In the genomic region with DNA sequence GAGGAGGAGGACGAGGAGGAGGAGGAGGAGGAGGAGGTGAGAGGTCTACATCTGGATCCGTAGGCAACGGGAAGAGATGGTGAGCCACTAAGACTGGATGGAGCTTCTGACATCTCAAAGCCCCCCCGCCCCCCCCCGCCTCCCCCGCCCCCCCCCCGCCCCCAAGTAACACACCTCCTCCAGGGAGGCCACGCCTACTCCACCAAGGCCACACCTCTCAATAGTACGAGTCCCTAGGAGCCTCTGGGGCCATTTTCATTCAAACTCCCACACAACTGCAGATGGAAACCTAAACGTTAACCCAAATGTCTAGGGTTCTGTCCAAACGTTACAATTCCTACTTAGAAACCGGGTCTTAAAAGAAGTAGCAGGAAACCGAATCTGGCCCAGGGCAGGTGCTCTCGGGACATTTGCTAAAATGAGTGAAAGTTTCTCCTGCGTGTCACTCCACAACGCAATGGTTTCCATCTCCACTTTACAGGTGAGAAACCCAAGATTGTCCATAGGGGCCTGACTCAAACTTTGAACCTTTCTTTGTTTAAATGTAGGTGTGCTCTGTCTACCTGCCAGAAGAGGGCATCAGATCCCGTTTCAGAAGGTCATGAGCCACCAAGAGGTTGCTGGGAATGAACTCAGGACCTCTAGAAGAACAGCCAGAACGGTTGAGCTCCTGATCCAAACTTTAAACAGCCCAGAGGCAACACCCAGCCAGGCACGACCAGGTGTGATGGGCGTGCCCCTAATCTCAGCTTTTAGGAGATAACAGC, we compare ENCODE assay signal across 8 mouse cellular contexts. TPM values are rescaled to one million over a fixed set of nuclear protein-coding genes. Genes with fewer than 3 reads are reported as not detected.
A peak's percentile ranks its signal among the peaks of the same experiment; 100 is the strongest.
DNase-seq lines count a peak whose midpoint lies in the region; ATAC-seq lines count a peak whose summit lies in the region.

No protein-coding gene starts in this region.

- no peak for DNase-seq in hindbrain, embryonic 11.5 days (ENCODE audit: low spot score)
- DNase-seq in T-cell, adult 2 months (ENCODE audit: low spot score): peak; percentile 39
- DNase-seq in kidney, postnatal 25 days: peak; percentile 48 to 56
- DNase-seq in layer of hippocampus, adult 11-12 months (ENCODE audit: low spot score): no peak
- no peak for DNase-seq in yolk sac, embryonic 10.5 days (ENCODE audit: low spot score)
- DNase-seq in left cerebral cortex, adult 18-20 months (ENCODE audit: low spot score in 2 of 2): no peak

- peak overlapping the region; percentile 40 for H3K4me2 ChIP-seq in hindbrain, embryonic 12.5 days (replicated peaks)
- no peak overlapping the region for H3K4me2 ChIP-seq in hindbrain, embryonic 11.5 days (replicated peaks; ENCODE audit: low read depth, low read length)
- peak overlapping the region; percentile 53; the same call in 1 of the 2 replicates for H3K4me2 ChIP-seq in neural tube, embryonic 13.5 days

- ATAC-seq in hindbrain, embryonic 12.5 days (ENCODE audit: low FRiP score): no peak
- no peak for ATAC-seq in hindbrain, embryonic 11.5 days (ENCODE audit: low FRiP score)
- ATAC-seq in neural tube, embryonic 13.5 days (ENCODE audit: low read depth): no peak

- peaks cover 12% of the 10 kb centered on the region for H3K4me1 ChIP-seq in hindbrain, embryonic 12.5 days
- H3K4me1 ChIP-seq in hindbrain, embryonic 11.5 days (replicated peaks; ENCODE audit: control insufficient read depth, insufficient read depth, low read length): no peaks in the 10 kb centered on the region
- peaks cover 16% of the 10 kb centered on the region for H3K4me1 ChIP-seq in neural tube, embryonic 13.5 days (replicated peaks)

- no peak overlapping the region for H3K9ac ChIP-seq in hindbrain, embryonic 12.5 days
- H3K9ac ChIP-seq in hindbrain, embryonic 11.5 days (ENCODE audit: low read depth, low read length): no peak overlapping the region
- no peak overlapping the region for H3K9ac ChIP-seq in neural tube, embryonic 13.5 days

- H3K36me3 ChIP-seq in hindbrain, embryonic 12.5 days: no peaks in the 10 kb centered on the region
- H3K36me3 ChIP-seq in hindbrain, embryonic 11.5 days (ENCODE audit: control insufficient read depth, insufficient read depth, low read length): no peaks in the 10 kb centered on the region
- no peaks in the 10 kb centered on the region for H3K36me3 ChIP-seq in neural tube, embryonic 13.5 days

- H3K9me3 ChIP-seq in hindbrain, embryonic 12.5 days (replicated peaks): no peaks in the 10 kb centered on the region
- H3K9me3 ChIP-seq in hindbrain, embryonic 11.5 days (ENCODE audit: control insufficient read depth, low read length): no peaks in the 10 kb centered on the region
- no peaks in the 10 kb centered on the region for H3K9me3 ChIP-seq in neural tube, embryonic 13.5 days

- no peak overlapping the region for H3K27ac ChIP-seq in hindbrain, embryonic 12.5 days
- H3K27ac ChIP-seq in hindbrain, embryonic 11.5 days (ENCODE audit: low read depth, low read length): no peak overlapping the region
- no peak overlapping the region for H3K27ac ChIP-seq in neural tube, embryonic 13.5 days (replicated peaks)

- peaks cover 2% of the 10 kb centered on the region; the same call in 1 of the 2 replicates for H3K27me3 ChIP-seq in hindbrain, embryonic 12.5 days
- no peaks in the 10 kb centered on the region for H3K27me3 ChIP-seq in hindbrain, embryonic 11.5 days (ENCODE audit: control insufficient read depth, insufficient read depth, low read length)
- peaks cover 3% of the 10 kb centered on the region; the same call in 1 of the 2 replicates for H3K27me3 ChIP-seq in neural tube, embryonic 13.5 days

- WGBS in hindbrain, embryonic 12.5 days: 19% methylated on average over 14 of the region's 20 CpGs
- 23% methylated on average over 16 of the region's 20 CpGs for WGBS in hindbrain, embryonic 11.5 days
- 19% methylated on average over 19 of the region's 20 CpGs for WGBS in neural tube, embryonic 13.5 days

- H3K4me3 ChIP-seq in hindbrain, embryonic 12.5 days: no peak overlapping the region
- no peak overlapping the region for H3K4me3 ChIP-seq in hindbrain, embryonic 11.5 days (ENCODE audit: low read depth, low read length)
- H3K4me3 ChIP-seq in neural tube, embryonic 13.5 days: no peak overlapping the region

RNA-seq across cellular contexts. Expression of a gene that starts 18.8 kb away (rescaled TPM):
- 39.9 and 44.8 TPM in 2 replicates for polyA plus RNA-seq in hindbrain, embryonic 12.5 days (2016; fragmentation: Nextera tagmentation; extraction: Ambion mirVana)
- polyA plus RNA-seq in hindbrain, embryonic 11.5 days (2014; fragmentation: Nextera tagmentation; extraction: Ambion mirVana): 25.4 and 26.1 TPM in 2 replicates
- 49.1 and 51.2 TPM in 2 replicates for polyA plus RNA-seq in neural tube, embryonic 13.5 days (2015; fragmentation: Nextera tagmentation; extraction: Ambion mirVana)
- total RNA-seq in left cerebral cortex, adult 18-20 months (2021): 100 to 1,000 TPM; 636 to 646 TPM

RNA-seq across cellular contexts. Expression of a gene that starts 47.8 kb away (rescaled TPM):
- not detected in 2 replicates for polyA plus RNA-seq in hindbrain, embryonic 12.5 days (2016; fragmentation: Nextera tagmentation; extraction: Ambion mirVana)
- polyA plus RNA-seq in hindbrain, embryonic 11.5 days (2014; fragmentation: Nextera tagmentation; extraction: Ambion mirVana): not detected in 2 replicates
- polyA plus RNA-seq in neural tube, embryonic 13.5 days (2015; fragmentation: Nextera tagmentation; extraction: Ambion mirVana): 0.08 TPM in 1 of 2 replicates, not detected in the other
- total RNA-seq in left cerebral cortex, adult 18-20 months (2021): 1 to 10 TPM in 1 of 2 experiments, under 1 TPM in 1; 0.77 to 2.0 TPM

Comparison
In these comparisons a context has a peak if more than half of its experiments do, and no peak if none do; other contexts are left out.
1. DNase-seq: peak in T-cell, adult 2 months (single experiment) and kidney, postnatal 25 days (2 of 2); none in hindbrain, embryonic 11.5 days (single experiment), layer of hippocampus, adult 11-12 months (single experiment), yolk sac, embryonic 10.5 days (single experiment) and left cerebral cortex, adult 18-20 months (0 of 2).